Mouse (Mus musculus) ES-Bruce4 (cell line): ENCODE measurements around the gene Rhobtb1.

Experiments
- CTCF ChIP-seq: IDR thresholded peaks from one replicate; pipeline ENCODE4 v1.8.1; 2011; ENCODE audit warnings: low read depth, low read length
- POLR2A ChIP-seq: IDR thresholded peaks from one replicate; pipeline ENCODE4 v1.8.1; 2011; ENCODE audit warnings: low read length; ENCODE audit not compliant: insufficient read depth

- TF ChIP-seq CTCF = no peak
- TF ChIP-seq POLR2A = no peak
Measured at GRCm38 (mm10) chr10:69254390-69254847, 103.2 kb downstream of the Rhobtb1 start.
